Mouse (Mus musculus): ENCODE data around the gene Mfsd7a.

GRCm38 (mm10) chr5:108485239-108485638 is 36.5 kb upstream of the Mfsd7a start:
- TF ChIP-seq CTCF (IDR thresholded peaks at IDR 0.05; ENCODE audit: borderline replicate concordance, control insufficient read depth, extremely low read depth, insufficient read depth, low read length, poor library complexity) (no peak), POLR2A (IDR thresholded peaks at IDR 0.05; ENCODE audit: control insufficient read depth, extremely low read depth, insufficient read depth, low read length, poor library complexity) (no peak)

All from thymus, adult 2 months (tissue).